Mouse (Mus musculus) kidney, adult 2 months (tissue): ENCODE measurements at regions not wholly inside any gene's neighbourhood (a gene's known extent, or its start where the extent isn't known, plus 50 kb on each side); places are given as distances from the start of the nearest gene placed in this dataset.

Experiments used
- DNase-seq: peaks from one replicate; pipeline ENCODE4 v3.0.0; 2021
- H3K27ac ChIP-seq: fragments of 200-500 bp; 2 replicates; pipeline ENCODE4 v1.5.1; 2012; ENCODE audit warnings: low read depth, low read length, control low read depth, inconsistent platforms; ENCODE audit not compliant: insufficient read depth
- H3K27me3 ChIP-seq: fragments of 200-500 bp; replicated peaks from 2 replicates; pipeline ENCODE4 v1.6.1; 2012; ENCODE audit warnings: mild to moderate bottlenecking, moderate library complexity, low read length, inconsistent platforms; ENCODE audit not compliant: control insufficient read depth, insufficient read depth
- H3K36me3 ChIP-seq: fragments of 200-500 bp; 2 replicates; pipeline ENCODE4 v1.6.1; 2012; ENCODE audit warnings: mild to moderate bottlenecking, moderate library complexity, low read length, inconsistent platforms; ENCODE audit not compliant: control insufficient read depth, insufficient read depth
- H3K4me1 ChIP-seq: fragments of 200-500 bp; 2 replicates; pipeline ENCODE4 v1.6.1; 2011; ENCODE audit warnings: low read length; ENCODE audit not compliant: control insufficient read depth, insufficient read depth
- H3K4me3 ChIP-seq: fragments of 200-500 bp; 2 replicates; pipeline ENCODE4 v1.5.1; 2011; ENCODE audit warnings: mild to moderate bottlenecking, low read depth, low read length, control low read depth; ENCODE audit not compliant: insufficient read depth
- CTCF ChIP-seq: fragments of 200-500 bp; conservative IDR thresholded peaks from 2 replicates; pipeline ENCODE4 v1.5.1; 2011; ENCODE audit warnings: low read depth, mild to moderate bottlenecking, control low read depth, low read length, moderate library complexity, mixed read lengths; ENCODE audit not compliant: insufficient read depth, insufficient read length
- POLR2A ChIP-seq: fragments of 200-500 bp; IDR thresholded peaks from one replicate; pipeline ENCODE4 v1.6.1; 2011; ENCODE audit warnings: low read depth, low read length, control low read depth
- WGBS: fragments of 180-500 bp; shearing (Covaris S2); methylation state at CpG from one replicate; pipeline ENCODE4 v1.1.7; 2018; 5-methylcytosine and 5-hydroxymethylcytosine counted together

DNA sequence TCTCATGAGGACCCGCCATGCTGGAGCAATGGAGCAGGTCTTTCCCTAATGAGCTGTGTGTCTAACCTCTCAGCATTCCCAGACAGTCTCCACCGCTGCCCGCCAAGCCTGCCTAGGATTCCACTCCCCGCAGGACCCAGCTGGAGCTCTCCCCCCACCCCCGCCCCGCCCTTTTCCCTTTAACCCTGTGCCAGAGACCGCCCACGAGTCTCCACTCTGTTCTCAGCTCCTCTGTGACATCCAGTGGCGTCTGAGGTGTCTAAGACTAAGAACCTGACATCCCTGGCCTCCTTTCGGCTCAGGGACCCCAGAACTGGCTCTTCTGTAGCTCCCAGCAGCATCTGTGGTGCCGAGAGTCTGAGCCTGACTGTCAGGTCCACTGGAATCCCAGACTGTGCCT lies 50.9 kb upstream of the Tpp2 start:
- Histone ChIP-seq H3K27me3 (no peaks in the 10 kb centered on the region), H3K4me1 (peaks cover 10% of the 10 kb centered on the region), H3K4me3 (no peak overlapping the region), H3K36me3 (no peaks in the 10 kb centered on the region), H3K27ac (no peak overlapping the region)
- 56% methylated on average over 11 of the region's 11 CpGs for WGBS
- no peak for TF ChIP-seq POLR2A
- no peak for TF ChIP-seq CTCF
- no peak for DNase-seq

DNA sequence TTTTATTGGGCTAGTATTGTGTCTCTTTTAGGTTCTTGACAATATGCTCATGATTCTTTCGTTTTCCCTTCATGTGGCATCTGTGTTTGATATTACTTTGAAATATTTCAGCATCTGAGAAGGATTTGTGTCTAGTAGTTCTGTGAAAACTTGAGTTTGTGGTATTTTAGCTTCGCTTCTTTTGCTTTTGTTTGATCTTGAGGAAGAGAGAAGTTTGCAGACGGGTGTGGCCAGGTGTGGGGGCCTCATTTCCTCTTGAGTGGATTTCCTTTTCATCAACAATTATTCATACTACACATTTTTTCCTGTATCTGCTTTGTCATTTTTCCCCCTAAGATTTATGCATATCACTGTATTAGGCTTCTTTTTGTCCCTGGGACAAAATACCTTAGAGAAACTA lies 52.8 kb upstream of the Uxs1 start:
- H3K4me1 ChIP-seq = peaks cover 15% of the 10 kb centered on the region
- no peak overlapping the region for H3K4me3 ChIP-seq
- 84% methylated on average over 3 of the region's 3 CpGs for WGBS
- no peak overlapping the region for H3K27ac ChIP-seq
- DNase-seq = no peak
- H3K27me3 ChIP-seq = no peaks in the 10 kb centered on the region
- no peak for TF ChIP-seq POLR2A
- TF ChIP-seq CTCF = no peak
- H3K36me3 ChIP-seq = no peaks in the 10 kb centered on the region

DNA sequence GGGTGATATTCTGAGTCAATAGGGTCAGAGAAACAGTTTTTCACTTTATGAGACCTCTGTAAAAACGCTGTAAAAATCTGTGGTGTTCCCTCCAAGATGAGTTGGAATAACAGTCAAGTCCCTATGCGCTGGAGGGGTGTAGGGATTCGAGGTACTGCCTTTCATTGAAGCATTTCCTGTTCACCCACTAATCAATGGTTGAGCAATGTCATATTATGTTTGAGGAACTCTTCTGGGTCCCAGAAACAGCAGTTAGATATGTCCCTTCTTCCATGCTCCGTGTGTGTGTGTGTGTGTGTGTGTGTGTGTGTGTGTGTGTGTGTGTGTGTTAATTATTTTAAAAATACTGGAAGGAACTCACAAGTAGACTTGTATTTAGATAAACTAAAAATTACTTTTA lies 52.3 kb upstream of the Uxs1 start:
- Histone ChIP-seq H3K27me3 (no peaks in the 10 kb centered on the region), H3K4me1 (peaks cover 15% of the 10 kb centered on the region), H3K36me3 (no peaks in the 10 kb centered on the region), H3K4me3 (no peak overlapping the region), H3K27ac (no peak overlapping the region)
- no peak for DNase-seq
- TF ChIP-seq POLR2A (no peak), CTCF (no peak)
- 67% methylated on average over 4 of the region's 4 CpGs for WGBS

DNA sequence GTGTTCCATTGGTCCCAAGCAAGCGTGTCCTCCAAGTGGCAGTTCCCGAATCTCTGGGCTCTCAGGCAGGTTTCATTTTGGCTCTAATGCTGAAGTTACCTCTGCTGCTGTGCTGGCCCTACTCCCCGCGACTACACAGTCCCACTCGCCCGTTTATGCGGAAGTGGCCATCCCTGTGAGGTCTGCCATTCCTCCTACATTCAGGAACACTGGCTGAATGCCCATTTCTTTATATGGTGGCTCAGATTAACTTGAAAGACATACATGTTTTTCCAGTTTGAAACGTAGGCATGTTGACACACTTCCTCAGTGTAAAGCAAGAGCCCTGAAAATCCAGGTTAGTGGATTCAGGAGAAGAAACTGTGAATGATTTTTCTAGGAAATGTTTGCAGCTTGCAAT lies 51.6 kb upstream of the Uxs1 start:
- H3K4me3 ChIP-seq = no peak overlapping the region
- WGBS = 65% methylated on average over 8 of the region's 8 CpGs
- DNase-seq = no peak
- H3K27me3 ChIP-seq = no peaks in the 10 kb centered on the region
- peak overlapping the region; percentile 2; the same call in 1 of the 2 replicates for H3K27ac ChIP-seq
- H3K4me1 ChIP-seq = peaks cover 15% of the 10 kb centered on the region
- H3K36me3 ChIP-seq = no peaks in the 10 kb centered on the region
- TF ChIP-seq POLR2A (no peak), CTCF (no peak)

DNA sequence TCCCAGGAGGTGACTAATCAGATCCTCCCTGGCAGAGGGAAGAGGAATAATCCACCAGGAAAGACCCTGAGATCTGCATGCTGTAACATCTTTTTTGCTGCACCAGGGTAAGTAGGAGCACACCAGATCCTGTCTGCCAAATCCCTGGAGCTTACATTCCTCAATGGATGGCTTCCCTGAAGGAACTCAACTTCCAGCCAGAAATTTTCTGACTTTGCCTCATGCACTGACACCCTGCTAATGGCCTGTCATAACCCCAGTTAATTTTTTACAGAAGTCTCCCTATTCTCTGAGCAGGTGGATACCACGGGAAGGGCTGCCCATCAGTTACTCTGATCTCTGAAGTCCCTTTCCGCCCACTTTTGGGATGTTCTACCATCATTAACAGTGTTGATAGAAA lies 50.6 kb upstream of the Uxs1 start:
- H3K27ac ChIP-seq = peak overlapping the region; percentile 73; the same call in 1 of the 2 replicates
- no peak overlapping the region for H3K4me3 ChIP-seq
- H3K27me3 ChIP-seq = no peaks in the 10 kb centered on the region
- H3K4me1 ChIP-seq = peaks cover 15% of the 10 kb centered on the region
- DNase-seq = peak; percentile 91
- TF ChIP-seq CTCF (no peak), POLR2A (no peak)
- 31% methylated on average over 2 of the region's 2 CpGs for WGBS
- H3K36me3 ChIP-seq = no peaks in the 10 kb centered on the region

DNA sequence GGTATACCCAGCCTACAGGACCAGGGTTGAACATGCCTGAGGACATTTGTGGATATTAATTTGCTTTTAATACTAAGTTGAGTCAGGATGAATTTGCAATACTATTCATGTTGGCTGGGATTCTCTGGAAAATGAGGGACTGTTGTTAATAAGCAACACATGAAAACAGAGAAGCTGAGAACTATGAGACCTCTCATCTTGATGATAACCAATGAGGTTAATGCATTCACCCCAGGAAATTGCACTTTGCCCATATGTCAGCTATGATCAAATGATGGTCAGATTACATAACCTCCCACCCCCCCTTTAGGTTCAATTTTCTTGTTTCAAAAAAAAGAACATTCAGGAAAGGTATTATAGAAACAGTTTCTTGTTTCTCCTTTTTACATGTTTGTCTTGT lies 50.1 kb upstream of the Uxs1 start:
- Histone ChIP-seq H3K4me3 (no peak overlapping the region), H3K4me1 (peaks cover 15% of the 10 kb centered on the region), H3K36me3 (no peaks in the 10 kb centered on the region), H3K27me3 (no peaks in the 10 kb centered on the region), H3K27ac (peak overlapping the region; percentile 73)
- TF ChIP-seq CTCF (no peak), POLR2A (no peak)
- peak; percentile 70 for DNase-seq
